Mouse (Mus musculus): ENCODE measurements around the gene Necab2. TPM values are rescaled to one million over a fixed set of nuclear protein-coding genes. Genes with fewer than 3 reads are reported as not detected.

Gene Necab2
- polyA plus RNA-seq, 1 experiment from 2014 or later: 44.4 TPM

GRCm38 (mm10) chr8:119515767-119516166 lies 69.2 kb downstream of the Necab2 start:
- no peaks in the 10 kb centered on the region for H3K27me3 ChIP-seq (ENCODE audit: control insufficient read depth, insufficient read depth, low read length)
- ATAC-seq (ENCODE audit: low FRiP score): no peak
- no peak overlapping the region for H3K27ac ChIP-seq
- H3K4me3 ChIP-seq (replicated peaks; ENCODE audit: low read length): no peak overlapping the region
- no peaks in the 10 kb centered on the region for H3K9me3 ChIP-seq (ENCODE audit: control insufficient read depth, low read length)
- no peak overlapping the region for H3K9ac ChIP-seq
- no peak for DNase-seq (ENCODE audit: low spot score)
- no peak overlapping the region for H3K4me2 ChIP-seq (replicated peaks)
- peaks cover 95% of the 10 kb centered on the region for H3K36me3 ChIP-seq (replicated peaks; ENCODE audit: control insufficient read depth, insufficient read depth)
- WGBS: 56% methylated on average over 3 of the region's 3 CpGs
- no peaks in the 10 kb centered on the region for H3K4me1 ChIP-seq (replicated peaks; ENCODE audit: control insufficient read depth, insufficient read depth, low read length)

DNA sequence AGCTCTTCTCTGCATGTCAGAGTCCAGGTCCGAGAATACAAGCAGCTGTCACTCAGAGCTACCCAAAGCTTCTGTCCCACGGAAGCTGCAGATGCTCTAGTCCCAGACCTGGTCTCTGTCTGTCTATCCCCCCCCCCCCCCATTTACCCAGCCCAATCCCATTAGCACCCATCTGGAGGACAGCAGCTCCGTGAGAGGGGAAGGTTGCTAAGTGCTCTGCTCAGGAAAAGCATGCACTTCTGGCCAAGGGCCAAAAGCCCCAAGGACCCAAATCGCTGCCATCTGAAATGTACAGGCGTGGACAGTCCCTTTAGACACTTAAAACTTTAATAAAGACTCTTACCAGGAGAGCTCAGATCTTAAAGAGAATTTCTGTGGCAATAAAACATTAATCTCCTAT lies 70.2 kb downstream of the Necab2 start:
- Histone ChIP-seq H3K27ac (no peak overlapping the region), H3K4me3 (replicated peaks; ENCODE audit: low read length) (no peak overlapping the region), H3K36me3 (replicated peaks; ENCODE audit: control insufficient read depth, insufficient read depth) (peaks cover 97% of the 10 kb centered on the region), H3K4me1 (replicated peaks; ENCODE audit: control insufficient read depth, insufficient read depth, low read length) (no peaks in the 10 kb centered on the region), H3K9ac (no peak overlapping the region), H3K4me2 (replicated peaks) (no peak overlapping the region), H3K9me3 (ENCODE audit: control insufficient read depth, low read length) (no peaks in the 10 kb centered on the region), H3K27me3 (ENCODE audit: control insufficient read depth, insufficient read depth, low read length) (no peaks in the 10 kb centered on the region)
- DNase-seq (ENCODE audit: low spot score) (no peak), ATAC-seq (ENCODE audit: low FRiP score) (no peak)
- WGBS: 49% methylated on average over 5 of the region's 5 CpGs

GRCm38 (mm10) chr8:119520102-119520501 lies 73.6 kb downstream of the Necab2 start:
- 77% methylated on average over 7 of the region's 7 CpGs for WGBS
- ATAC-seq (ENCODE audit: low FRiP score) (no peak), DNase-seq (ENCODE audit: low spot score) (no peak)
- peaks cover 96% of the 10 kb centered on the region for H3K36me3 ChIP-seq (replicated peaks; ENCODE audit: control insufficient read depth, insufficient read depth)
- no peak overlapping the region for H3K27ac ChIP-seq
- H3K4me3 ChIP-seq (replicated peaks; ENCODE audit: low read length): no peak overlapping the region
- no peaks in the 10 kb centered on the region for H3K9me3 ChIP-seq (ENCODE audit: control insufficient read depth, low read length)
- no peaks in the 10 kb centered on the region for H3K27me3 ChIP-seq (ENCODE audit: control insufficient read depth, insufficient read depth, low read length)
- H3K9ac ChIP-seq: no peak overlapping the region
- H3K4me1 ChIP-seq (replicated peaks; ENCODE audit: control insufficient read depth, insufficient read depth, low read length): no peaks in the 10 kb centered on the region
- no peak overlapping the region for H3K4me2 ChIP-seq (replicated peaks)

Other genes with a start within 250 kb of the Necab2 start
- 741 and 743 TPM in 2 replicates for gene Hsbp1, start 102.2 kb upstream of the Necab2 start, polyA plus RNA-seq (2014; fragmentation: Nextera tagmentation; extraction: Ambion mirVana)
- gene Mlycd, start 51.8 kb upstream of the Necab2 start, polyA plus RNA-seq (2014; fragmentation: Nextera tagmentation; extraction: Ambion mirVana): 17.8 and 20.2 TPM in 2 replicates
- gene Osgin1, start 12.6 kb upstream of the Necab2 start, polyA plus RNA-seq (2014; fragmentation: Nextera tagmentation; extraction: Ambion mirVana): 0.35 and 0.40 TPM in 2 replicates
- not detected in 2 replicates for gene Slc38a8, start 55.0 kb downstream of the Necab2 start, polyA plus RNA-seq (2014; fragmentation: Nextera tagmentation; extraction: Ambion mirVana)
- 50.9 and 51.1 TPM in 2 replicates for gene Mbtps1, start 112.0 kb downstream of the Necab2 start, polyA plus RNA-seq (2014; fragmentation: Nextera tagmentation; extraction: Ambion mirVana)
- 163 and 182 TPM in 2 replicates for gene Hsdl1, start 128.5 kb downstream of the Necab2 start, polyA plus RNA-seq (2014; fragmentation: Nextera tagmentation; extraction: Ambion mirVana)
- 0.51 and 0.53 TPM in 2 replicates for gene Dnaaf1, start 128.5 kb downstream of the Necab2 start, polyA plus RNA-seq (2014; fragmentation: Nextera tagmentation; extraction: Ambion mirVana)
- 13.3 and 14.0 TPM in 2 replicates for gene Taf1c, start 158.5 kb downstream of the Necab2 start, polyA plus RNA-seq (2014; fragmentation: Nextera tagmentation; extraction: Ambion mirVana)
- not detected in 2 replicates for gene Adad2, start 166.0 kb downstream of the Necab2 start, polyA plus RNA-seq (2014; fragmentation: Nextera tagmentation; extraction: Ambion mirVana)
- gene Kcng4, start 189.0 kb downstream of the Necab2 start, polyA plus RNA-seq (2014; fragmentation: Nextera tagmentation; extraction: Ambion mirVana): 0.09 and 0.16 TPM in 2 replicates
- gene Wfdc1, start 219.6 kb downstream of the Necab2 start, polyA plus RNA-seq (2014; fragmentation: Nextera tagmentation; extraction: Ambion mirVana): 5.5 and 6.1 TPM in 2 replicates